In genomic region chrX:159795603-159796002, GRCm38 (mm10) we compare ENCODE assay signal across 32 mouse cellular contexts.
"Had no signal": no experiment of that assay in that cellular context is flagged by ENCODE, and none has a peak within 500 bp of the region (broad histone marks: within the 10 kb centered on the region; RNA-seq: fewer than 3 reads in every experiment).

No protein-coding gene starts in this region.

- H3K4me3 ChIP-seq: limb, embryonic 10.5 days; limb, embryonic 12.5 days; limb, embryonic 13.5 days; limb, embryonic 15.5 days; liver, embryonic 12.5 days; liver, embryonic 13.5 days; liver, embryonic 15.5 days; lung, embryonic 15.5 days; megakaryocyte, embryonic 14.5 days; midbrain, embryonic 10.5 days; midbrain, embryonic 12.5 days; midbrain, embryonic 13.5 days; midbrain, embryonic 15.5 days; myocyte; neural tube, embryonic 12.5 days had no signal

- H3K27ac ChIP-seq: limb, embryonic 10.5 days; limb, embryonic 12.5 days; limb, embryonic 13.5 days; limb, embryonic 15.5 days; liver, embryonic 12.5 days; liver, embryonic 13.5 days; liver, embryonic 14.5 days; liver, embryonic 15.5 days; lung, embryonic 15.5 days; macrophage; midbrain, embryonic 10.5 days; midbrain, embryonic 12.5 days; midbrain, embryonic 13.5 days; midbrain, embryonic 15.5 days; neural tube, embryonic 12.5 days had no signal

- H3K9ac ChIP-seq: limb, embryonic 12.5 days; limb, embryonic 13.5 days; limb, embryonic 15.5 days; liver, embryonic 12.5 days; liver, embryonic 13.5 days; liver, embryonic 14.5 days; liver, embryonic 15.5 days; liver, postnatal 0 days; lung, embryonic 14.5 days; lung, embryonic 15.5 days; midbrain, embryonic 12.5 days; midbrain, embryonic 13.5 days; midbrain, embryonic 15.5 days; neural tube, embryonic 12.5 days had no signal

- ATAC-seq: liver, embryonic 12.5 days; liver, postnatal 0 days; lung, postnatal 0 days; midbrain, embryonic 13.5 days; midbrain, embryonic 15.5 days; midbrain, embryonic 16.5 days had no signal

- H3K27me3 ChIP-seq: liver, embryonic 13.5 days; liver, embryonic 15.5 days; midbrain, embryonic 15.5 days; neural tube, embryonic 12.5 days had no signal

- H3K36me3 ChIP-seq: limb, embryonic 10.5 days; limb, embryonic 12.5 days; limb, embryonic 13.5 days; limb, embryonic 15.5 days; liver, embryonic 12.5 days; liver, embryonic 13.5 days; liver, embryonic 15.5 days; lung, embryonic 15.5 days; midbrain, embryonic 10.5 days; midbrain, embryonic 12.5 days; midbrain, embryonic 13.5 days; midbrain, embryonic 15.5 days; neural tube, embryonic 12.5 days had no signal

- H3K9me3 ChIP-seq: limb, embryonic 10.5 days; limb, embryonic 12.5 days; limb, embryonic 13.5 days; limb, embryonic 15.5 days; liver, embryonic 12.5 days; liver, embryonic 13.5 days; liver, embryonic 15.5 days; lung, embryonic 15.5 days; megakaryocyte, embryonic 14.5 days; midbrain, embryonic 10.5 days; midbrain, embryonic 12.5 days; midbrain, embryonic 13.5 days; midbrain, embryonic 15.5 days; neural tube, embryonic 12.5 days had no signal

- DNase-seq: left cerebral cortex, postnatal 4 days; liver; liver, embryonic 13.5 days; liver, postnatal 0 days; lung, adult 18-20 months; lung, adult 2 months; lung, embryonic 14.5 days; lung, postnatal 10 days; lung, postnatal 14 days; lung, postnatal 36 days; lung, postnatal 4 days; midbrain, embryonic 14.5 days had no signal

- H3K4me1 ChIP-seq: limb, embryonic 10.5 days; limb, embryonic 12.5 days; limb, embryonic 13.5 days; limb, embryonic 15.5 days; liver, embryonic 12.5 days; liver, embryonic 13.5 days; liver, embryonic 15.5 days; lung, embryonic 15.5 days; megakaryocyte, embryonic 14.5 days; midbrain, embryonic 10.5 days; midbrain, embryonic 12.5 days; midbrain, embryonic 13.5 days; midbrain, embryonic 15.5 days; neural tube, embryonic 12.5 days had no signal

- H3K4me2 ChIP-seq: limb, embryonic 12.5 days; limb, embryonic 13.5 days; limb, embryonic 15.5 days; liver, embryonic 11.5 days; liver, embryonic 12.5 days; liver, embryonic 13.5 days; liver, embryonic 15.5 days; lung, embryonic 14.5 days; lung, embryonic 15.5 days; midbrain, embryonic 11.5 days; midbrain, embryonic 12.5 days; midbrain, embryonic 13.5 days; midbrain, embryonic 15.5 days; neural tube, embryonic 12.5 days had no signal
